Mouse (Mus musculus): ENCODE data around the gene Dusp11.
"Not testable (repeated sequence)": the region's sequence is repeated elsewhere in the genome, so short reads cannot be mapped to it uniquely, and the experiment has no call there.

Dusp11 gene

DNA sequence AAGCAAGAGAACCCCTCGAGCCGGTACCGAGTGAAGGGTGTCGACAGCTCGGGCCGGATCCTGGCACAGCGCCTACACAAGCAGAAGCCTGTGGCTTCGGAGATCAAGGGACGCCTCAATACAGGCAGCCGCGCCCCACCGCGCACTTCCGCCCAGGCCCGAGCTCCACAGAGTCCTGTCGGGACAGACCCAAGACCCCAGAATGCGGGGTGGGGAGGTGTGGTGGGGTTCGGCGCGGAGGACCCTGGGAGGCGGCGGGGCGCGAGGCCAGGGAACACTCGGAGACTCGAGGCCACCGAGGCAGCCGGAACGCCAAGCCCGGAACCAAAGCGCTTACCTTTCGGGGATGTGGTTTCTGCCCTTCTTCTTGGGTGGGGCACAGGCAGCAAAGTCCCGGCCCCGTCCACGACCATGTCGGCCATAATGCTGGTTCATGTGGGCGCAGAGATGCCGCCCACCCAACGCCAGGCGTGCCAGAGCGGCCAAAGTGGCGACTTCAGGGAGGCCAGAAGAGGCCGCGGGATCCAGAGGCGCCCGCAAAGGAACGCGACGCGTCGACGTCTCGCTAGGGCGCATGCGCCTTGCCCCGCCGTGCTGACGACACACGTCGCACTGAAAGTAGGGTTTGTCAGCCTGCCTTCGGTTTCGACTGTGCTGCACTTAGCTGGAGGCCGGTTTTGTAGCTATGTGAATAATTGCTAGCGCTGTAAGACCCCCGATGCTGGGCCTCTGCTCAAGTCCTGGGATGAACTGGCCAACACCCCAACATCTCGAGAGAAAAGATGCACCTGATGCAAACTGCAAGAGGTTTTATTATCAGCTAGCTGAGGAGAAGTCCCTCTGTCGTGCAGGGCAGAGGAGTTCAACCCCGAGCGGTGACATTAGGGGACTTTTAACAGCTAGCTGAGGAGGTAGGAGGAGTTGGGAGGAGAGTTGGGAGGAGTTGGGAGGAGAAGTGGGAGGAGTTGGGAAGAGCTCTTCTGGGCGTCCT, at the start of gene Dusp11:
Gene Dusp11 (minus strand): TSS at position 567 of the 991 bp plus-strand sequence.
- DNase-seq (ENCODE audit: low spot score in 2 of 2) = peak; percentile 89 to 90

- no peak for DNase-seq (ENCODE audit: low spot score in 2 of 2)
These were observed 48.5 kb upstream of the Dusp11 start for GRCm38 (mm10) chr6:86009980-86010379.

GRCm38 (mm10) chr6:86004271-86005148, 43.0 kb upstream of the Dusp11 start:
- DNase-seq (ENCODE audit: low spot score in 2 of 2) = peak; percentile 54 to 76

DNA sequence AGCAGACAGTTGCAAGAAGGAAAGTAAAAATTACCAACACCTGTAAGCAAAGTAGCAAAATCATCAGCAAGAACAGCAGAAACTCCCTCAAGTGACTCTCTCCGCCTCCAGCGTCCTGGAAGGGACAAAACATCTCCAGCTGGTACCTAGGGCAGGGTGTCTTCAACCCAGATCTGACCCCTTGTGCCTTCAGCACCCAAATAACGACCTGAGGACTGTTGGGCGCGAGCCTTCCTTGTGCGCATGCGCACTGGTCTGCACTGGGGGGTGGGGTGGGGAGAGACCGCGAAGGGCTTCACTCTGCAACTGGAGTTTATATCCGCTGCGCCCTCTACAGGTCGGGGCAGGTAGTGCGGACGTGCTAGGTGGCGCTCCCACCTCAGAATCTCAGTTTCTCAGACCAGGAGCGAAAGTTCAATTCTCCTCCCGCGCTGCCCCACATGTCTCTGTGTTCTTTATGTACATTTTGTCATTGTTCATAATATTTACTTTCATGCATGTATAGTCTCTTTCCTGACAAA, 42.0 kb upstream of the Dusp11 start:
- no peak for DNase-seq (ENCODE audit: low spot score in 2 of 2)

DNA sequence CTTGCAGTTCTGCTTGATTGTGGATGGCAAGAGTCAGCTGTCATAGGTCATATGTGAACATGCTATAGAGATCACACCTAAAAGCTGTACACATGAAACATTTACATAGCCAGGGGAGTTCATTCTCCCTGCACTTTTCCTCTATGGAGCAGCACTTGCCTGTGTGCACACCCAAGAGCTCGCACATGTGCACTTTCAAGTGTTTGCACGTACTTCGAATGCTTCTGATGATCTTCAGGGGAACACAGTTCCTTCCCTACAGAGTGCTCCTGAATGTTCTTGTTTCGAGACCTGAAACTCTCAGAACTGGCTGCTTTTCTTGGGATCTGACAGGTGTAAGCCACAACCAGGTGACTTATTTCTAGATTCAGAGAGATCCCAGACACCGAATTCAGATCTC, 29.3 kb upstream of the Dusp11 start:
- DNase-seq (ENCODE audit: low spot score in 2 of 2) = not testable (repeated sequence)

GRCm38 (mm10) chr6:85989570-85989969, 28.1 kb upstream of the Dusp11 start:
- not testable (repeated sequence) for DNase-seq (ENCODE audit: low spot score in 2 of 2)

GRCm38 (mm10) chr6:85984351-85984750, 22.9 kb upstream of the Dusp11 start:
- DNase-seq (ENCODE audit: low spot score in 2 of 2) = peak in 1 of 2 experiments; percentile 52

DNA sequence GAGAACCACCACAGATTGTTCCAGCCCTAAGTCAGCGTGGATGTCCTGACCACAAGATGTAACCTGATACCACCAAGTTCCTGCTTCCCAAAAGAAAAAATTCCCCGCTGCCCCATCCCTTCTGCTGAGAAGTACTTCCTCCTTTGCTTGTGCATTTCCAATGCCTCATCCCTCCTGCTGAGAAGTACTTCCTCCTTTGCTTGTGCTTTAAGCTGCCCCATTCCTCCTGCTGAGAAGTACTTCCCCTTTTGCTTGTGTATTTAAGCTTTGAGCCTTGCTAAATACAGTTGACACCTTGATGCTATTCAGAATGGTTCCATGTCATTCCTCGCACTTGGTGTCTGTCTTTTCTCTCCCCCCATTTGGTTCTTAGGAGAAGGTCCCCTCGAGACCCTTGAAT, 17.3 kb upstream of the Dusp11 start:
- not testable (repeated sequence) for DNase-seq (ENCODE audit: low spot score in 2 of 2)

GRCm38 (mm10) chr6:85976242-85976641, 14.8 kb upstream of the Dusp11 start:
- peak in 1 of 2 experiments; percentile 3 for DNase-seq (ENCODE audit: low spot score in 2 of 2)

DNA sequence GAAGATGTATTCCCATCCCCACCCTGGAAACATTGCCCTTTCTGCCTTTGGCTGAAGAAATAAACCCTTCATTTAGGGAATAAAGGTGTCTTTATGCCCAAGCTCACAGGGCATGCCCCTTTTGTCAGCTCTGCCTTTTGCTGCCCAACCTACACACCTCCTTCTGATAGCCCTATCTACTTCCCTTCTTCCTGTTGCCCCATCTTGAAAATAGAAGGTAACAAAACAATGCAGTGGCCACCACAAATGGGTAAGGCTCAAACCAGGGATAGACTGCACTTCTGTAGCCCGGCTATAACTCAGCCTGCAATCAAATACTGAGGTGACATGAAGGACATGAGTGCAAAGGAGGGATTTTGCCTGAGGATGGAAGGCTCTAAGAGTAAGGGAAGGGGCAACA, 14.3 kb upstream of the Dusp11 start:
- DNase-seq (ENCODE audit: low spot score in 2 of 2) = peak in 1 of 2 experiments; percentile 4

DNA sequence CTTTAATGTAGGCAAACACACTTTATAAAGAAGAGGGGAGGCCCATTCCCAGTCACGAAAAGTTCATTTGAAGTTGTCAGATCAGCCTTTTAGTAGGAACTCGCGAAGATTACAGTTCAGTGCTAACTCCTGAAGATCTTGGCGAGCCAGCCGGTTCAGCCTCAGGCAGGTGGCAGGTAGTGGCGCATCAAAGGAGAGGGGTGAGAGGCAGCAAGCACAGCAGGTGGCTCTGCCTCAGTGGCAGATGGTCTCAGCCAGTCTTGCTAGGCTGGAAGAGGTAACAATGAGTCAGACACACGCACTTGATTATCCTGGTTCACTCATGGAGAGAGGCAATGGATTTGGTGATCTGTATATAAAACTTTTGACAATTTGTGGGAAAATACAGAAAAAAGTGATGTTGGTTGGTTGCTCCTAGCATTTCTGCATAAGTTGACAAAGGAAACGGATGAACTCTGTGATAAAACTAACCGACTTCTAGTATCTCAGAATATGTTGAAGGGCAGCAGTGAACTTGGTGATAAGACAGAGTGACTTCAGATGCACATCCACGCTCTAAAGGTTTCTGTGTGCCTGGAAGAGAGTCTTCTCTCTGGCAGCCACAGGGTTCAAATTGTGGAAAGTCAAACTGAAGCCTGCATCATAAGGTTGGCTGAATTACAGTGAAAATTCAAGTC, 13.6 kb upstream of the Dusp11 start:
- DNase-seq (ENCODE audit: low spot score in 2 of 2) = no peak

DNA sequence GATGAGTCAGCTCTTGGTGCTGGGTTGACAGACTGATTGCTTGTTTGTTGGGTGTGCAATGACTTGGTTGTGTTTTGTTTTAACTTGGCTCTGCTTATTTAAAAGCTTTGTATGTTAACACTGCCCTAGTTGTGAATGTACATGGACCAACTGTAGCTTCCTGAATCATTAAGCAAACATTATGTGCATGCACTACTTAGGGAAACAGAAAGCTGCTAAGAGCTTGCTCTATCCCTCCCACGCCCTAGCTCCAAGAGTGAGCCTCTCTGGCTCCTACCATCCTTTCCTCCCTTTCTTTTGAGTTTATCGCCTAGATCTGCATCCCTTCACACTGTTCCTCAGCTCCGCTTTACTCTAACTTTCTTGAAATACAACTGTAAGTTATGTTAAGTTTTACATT, 11.9 kb upstream of the Dusp11 start:
- no peak for DNase-seq (ENCODE audit: low spot score in 2 of 2)

DNA sequence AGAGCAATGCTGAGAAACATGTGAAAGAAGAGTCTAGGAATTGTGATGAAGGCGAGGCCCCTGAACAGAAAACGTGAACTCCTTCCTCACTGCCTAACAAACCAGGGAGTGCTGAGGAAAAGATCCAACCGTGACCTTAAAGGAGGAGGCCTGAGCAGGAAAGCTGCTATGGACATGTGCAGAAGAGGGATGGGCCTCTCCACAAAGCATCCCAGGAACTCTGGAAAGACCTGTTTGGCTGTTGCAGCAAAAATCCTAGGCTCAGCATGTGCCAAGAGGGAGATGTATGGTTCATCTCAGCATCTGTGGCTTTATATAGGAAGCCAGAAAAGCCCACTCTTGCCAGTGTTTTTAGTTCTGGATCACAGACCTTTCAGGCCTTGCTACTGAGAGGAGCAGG, 11.2 kb upstream of the Dusp11 start:
- DNase-seq (ENCODE audit: low spot score in 2 of 2) = no peak

DNA sequence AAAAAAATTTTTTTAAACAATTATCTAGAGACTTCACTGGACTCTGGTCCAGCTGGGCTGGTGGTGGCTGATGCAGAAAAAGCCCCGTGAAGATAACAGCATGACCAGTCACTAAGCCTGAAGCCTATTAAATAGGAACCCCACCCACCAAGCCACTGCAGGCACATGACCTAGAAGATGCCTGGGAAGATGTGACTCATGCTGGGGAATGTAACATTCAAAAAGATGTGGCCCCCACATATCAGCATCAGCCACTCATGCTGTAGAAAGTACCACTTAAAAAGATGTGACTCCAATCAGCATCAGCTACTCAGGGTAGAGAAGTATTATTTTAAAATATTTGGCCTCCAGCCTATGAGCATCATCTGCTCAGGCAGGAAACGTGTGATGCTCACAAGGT, 8.4 kb upstream of the Dusp11 start:
- no peak for DNase-seq (ENCODE audit: low spot score in 2 of 2)

DNA sequence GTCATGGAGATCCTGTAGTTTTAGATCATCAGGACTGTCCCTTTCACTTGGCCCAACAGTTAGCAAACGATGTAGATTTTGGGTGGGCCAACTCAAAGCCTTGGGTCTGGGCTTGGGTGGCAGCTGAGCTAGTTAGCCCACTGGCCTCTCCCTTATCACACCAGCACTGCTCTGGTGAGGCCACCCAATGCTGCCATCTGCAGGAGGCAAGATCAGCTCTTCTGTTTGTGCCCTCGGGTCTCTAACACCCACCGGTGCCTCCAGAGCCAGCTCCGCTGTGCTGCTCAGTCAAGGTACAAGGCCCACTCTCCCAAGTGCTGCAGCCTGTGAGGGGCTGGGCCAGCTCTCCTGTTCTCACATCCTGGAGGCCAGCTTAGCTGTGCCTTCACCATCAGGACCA, 5.2 kb upstream of the Dusp11 start:
- DNase-seq (ENCODE audit: low spot score in 2 of 2) = no peak

DNA sequence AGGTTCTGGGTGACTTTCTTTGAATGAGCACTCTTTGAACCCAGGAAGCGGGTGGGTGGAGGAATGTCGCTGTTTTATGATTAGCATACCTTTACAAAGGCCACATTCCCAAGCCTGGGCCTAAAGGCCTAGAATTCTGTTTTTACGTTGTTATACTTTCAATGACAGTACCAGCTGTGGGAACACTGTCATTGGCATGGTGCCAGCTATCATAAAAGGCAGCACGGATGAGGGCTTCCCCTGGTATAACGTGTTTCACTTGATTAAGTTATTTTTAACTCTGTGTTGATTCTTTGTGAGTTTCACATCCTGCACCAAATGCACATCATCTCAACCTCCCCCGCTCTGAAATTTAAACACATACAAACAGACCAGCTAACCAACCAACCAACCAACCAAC, 4.6 kb upstream of the Dusp11 start:
- DNase-seq (ENCODE audit: low spot score in 2 of 2) = not testable (repeated sequence)

DNA sequence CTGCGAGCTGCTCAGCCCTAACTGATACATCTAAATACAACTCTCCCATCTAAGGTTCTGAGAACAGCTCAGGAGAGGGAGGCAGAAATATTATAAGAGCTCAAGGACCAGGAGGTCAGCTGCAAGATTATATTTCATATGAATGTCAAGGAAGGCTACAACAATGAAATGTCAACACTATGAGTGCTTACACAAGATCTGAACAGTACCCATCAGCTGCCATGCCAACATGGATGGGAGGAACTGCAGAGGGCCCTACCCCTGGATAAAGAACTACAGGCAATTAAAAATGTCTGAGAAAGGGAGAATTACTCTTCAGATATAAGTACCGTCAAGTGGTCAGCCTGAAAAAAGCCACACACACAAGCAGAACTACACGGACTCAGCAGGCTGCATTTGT, 3.9 kb downstream of the Dusp11 start:
- DNase-seq (ENCODE audit: low spot score in 2 of 2) = no peak

- no peak for DNase-seq (ENCODE audit: low spot score in 2 of 2)
These were observed 12.9 kb downstream of the Dusp11 start for GRCm38 (mm10) chr6:85948549-85948948.

- no peak for DNase-seq (ENCODE audit: low spot score in 2 of 2)
These were observed 19.0 kb downstream of the Dusp11 start for GRCm38 (mm10) chr6:85942469-85942868.

DNA sequence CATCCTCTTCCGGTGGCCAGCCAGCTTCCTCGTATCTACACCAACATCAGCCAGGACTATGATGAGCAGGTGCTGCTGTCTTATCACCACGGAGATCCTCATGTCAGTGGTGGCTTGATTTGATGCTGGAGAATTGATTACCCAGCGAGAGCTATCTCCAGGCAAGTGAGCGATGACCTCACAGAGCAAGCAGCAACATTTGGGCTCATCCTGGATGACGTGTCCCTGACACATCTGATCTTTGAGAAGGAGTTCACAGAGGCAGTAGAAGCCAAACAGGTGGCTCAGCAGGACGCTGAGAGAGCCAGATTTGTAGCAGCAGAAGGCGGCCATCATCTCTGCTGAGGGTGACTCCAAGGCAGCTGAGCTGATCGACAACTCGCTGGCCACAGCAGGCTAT, 22.8 kb downstream of the Dusp11 start:
- DNase-seq (ENCODE audit: low spot score in 2 of 2) = no peak

All from urinary bladder, postnatal 4 days (tissue).